Mouse (Mus musculus) ovary, adult 18-20 months (tissue): ENCODE results near the gene Pisd.
"Not testable (repeated sequence)": the region's sequence is repeated elsewhere in the genome, so short reads cannot be mapped to it uniquely, and the experiment has no call there.

ENCODE experiments used
- DNase-seq: peaks from one replicate; pipeline ENCODE4 v3.0.0; 2022; ENCODE audit warnings: low spot score, mixed read lengths

Gene Pisd

DNA sequence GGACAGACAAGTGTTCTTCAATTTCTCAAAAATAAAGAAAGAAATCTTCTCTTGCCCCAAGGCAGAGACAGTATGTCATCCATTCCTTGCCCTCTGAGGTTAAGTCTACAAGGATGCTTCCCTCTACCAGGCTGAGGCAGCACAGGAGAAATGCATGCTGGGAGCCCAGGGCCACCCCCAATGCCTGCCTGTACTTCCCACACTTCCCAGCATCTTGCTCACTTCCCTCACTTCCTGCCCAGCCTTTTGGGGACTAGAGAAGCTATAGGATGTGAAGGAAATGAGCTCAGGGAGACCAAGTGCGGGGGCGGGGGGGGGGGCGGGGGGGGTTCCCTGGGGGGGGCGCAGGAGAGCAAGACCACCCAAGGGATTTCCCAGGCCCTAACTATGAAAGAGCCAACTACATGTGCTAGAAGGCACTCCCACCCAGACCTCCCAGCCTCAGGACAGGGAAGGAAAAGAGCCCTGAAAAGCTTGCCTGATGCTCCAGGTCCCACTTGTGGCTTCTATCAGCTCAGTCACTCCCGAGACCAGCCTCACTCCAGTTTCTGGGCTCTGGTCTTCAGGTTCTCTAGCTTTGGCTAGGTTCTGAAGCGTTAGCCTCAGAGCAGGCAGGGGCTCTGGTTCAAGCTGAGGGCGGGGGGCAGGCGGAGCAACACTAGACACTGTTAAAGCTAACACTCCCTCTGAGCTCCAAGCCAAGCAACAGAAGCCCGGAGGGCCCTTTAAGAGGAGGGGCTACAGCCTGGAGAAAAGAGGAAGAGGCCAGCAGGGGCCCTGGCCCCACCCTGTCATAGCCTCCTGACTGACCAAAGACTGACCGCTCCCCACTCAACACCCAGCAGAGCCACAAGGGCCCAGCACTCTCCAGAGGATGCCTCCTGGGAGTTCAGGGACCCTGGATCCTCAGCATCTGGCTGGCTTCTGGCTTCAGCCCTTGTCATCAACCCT lies 39.5 kb downstream of the Pisd start:
- DNase-seq: peak; percentile 77

DNA sequence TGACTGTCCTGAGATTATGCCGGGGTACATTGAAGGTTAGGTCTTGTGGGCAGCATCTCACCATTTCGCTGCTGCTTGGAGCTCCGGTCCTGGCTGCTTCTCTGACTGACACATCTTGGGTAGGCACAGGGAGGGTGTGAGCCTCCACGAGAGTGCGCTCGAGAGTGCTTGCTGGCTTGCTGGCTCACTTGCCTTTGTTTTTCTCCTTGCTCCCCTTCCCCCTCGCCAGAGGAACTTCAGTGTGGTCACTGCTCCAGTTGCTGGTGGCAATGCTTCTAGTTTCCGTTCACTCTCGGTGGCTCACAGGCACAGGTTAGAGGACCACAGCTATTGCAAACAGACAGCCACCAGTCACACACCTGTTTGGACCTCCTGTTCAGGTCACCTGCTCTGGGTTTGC lies 43.3 kb downstream of the Pisd start:
- DNase-seq: no peak

DNA sequence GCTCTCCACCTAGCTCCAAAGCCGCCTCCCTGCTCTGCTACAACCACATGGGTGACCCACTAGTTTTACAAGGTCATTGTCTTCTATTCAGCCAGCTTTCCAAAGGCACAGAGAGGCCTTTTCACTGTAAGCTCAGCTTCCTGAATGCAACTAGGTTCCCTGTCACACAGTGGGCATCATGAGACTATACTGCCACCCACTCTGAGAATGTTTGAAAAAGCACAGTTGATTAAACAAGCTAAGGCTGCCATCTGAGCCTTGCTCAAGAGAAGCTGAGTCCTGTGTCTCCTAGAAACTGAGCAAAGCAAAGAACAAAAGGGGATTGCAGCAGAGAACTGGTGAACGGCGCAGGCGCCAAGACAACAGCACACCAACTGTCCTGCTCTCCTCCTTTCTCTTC lies 44.1 kb downstream of the Pisd start:
- DNase-seq: not testable (repeated sequence)

DNA sequence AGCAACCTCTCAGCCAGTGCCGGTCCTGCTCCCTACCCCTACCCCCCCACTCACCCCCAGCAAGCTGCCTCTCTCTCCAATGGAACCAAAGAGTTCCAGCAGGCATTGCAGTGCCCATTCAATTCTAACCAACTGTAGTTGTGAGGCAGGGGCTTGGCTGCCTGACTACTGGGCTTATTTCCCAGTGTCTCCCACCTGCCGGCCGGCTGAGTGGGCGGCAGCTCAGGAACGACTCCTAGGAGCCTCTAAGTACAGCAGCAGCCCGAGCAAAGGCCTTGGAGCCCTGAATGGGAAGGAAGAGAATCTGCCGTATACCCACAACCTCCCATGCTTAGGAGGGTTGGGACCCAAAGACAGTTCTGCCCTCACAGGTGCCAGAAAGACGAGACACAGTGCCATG lies 44.6 kb downstream of the Pisd start:
- not testable (repeated sequence) for DNase-seq

DNA sequence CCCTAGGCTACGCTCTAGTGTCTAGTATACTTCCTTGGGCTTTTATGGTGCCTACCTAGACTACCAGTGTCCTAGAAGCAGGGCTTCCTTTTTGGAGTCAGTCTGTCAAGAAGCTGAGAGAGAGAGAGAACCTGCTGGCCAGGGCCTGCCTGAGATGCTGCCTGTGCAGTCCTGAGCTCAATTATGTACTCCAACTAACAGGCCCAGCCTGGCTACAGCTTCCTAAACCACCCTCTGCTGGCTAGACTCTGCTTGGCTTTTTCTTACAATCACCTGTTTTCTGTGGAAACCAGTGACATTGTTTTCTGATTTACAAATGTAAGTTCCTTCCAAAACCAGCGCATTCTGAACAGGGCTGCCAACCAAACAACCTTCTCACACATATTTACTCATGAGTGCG lies 45.3 kb downstream of the Pisd start:
- DNase-seq: no peak

DNA sequence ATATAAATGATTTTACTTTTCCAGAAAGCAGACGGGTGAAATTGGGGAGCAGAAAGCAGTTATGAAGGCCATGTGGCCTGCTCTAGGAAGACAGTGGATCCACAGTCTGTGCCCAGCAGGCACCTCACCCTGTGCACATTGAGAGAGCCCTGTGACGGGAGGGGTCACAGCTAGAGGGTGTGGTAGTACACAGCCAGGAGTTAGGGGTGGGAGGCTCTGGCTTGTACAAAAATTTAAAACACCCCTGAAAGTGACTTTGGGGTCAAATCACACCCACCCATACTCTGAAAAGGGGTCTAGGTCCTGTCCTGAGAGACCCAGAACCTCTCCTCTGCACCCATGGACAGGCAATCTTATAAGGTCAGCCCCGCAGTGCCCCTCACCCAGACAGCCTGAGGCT lies 48.7 kb downstream of the Pisd start:
- DNase-seq: not testable (repeated sequence)

DNA sequence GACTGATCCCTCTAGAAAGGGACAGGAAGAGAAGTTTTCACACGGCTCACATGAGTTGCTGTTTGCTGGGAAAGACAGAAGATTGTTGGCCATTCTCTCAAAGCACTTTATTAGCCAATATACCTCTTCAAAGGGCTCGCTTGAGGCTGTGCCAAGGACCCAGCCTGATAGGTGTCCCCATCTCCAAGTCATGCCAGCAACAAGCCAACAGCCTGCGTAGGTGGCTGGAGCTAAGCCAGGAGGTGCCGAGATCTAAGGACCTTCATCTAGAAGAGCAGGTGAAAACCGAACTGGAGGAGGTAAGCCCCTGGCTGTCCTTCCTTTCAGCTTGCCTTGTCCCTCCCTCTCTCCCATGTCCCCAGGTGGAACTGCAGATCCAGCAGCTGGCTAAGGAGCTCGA lies 49.7 kb downstream of the Pisd start:
- no peak for DNase-seq

DNA sequence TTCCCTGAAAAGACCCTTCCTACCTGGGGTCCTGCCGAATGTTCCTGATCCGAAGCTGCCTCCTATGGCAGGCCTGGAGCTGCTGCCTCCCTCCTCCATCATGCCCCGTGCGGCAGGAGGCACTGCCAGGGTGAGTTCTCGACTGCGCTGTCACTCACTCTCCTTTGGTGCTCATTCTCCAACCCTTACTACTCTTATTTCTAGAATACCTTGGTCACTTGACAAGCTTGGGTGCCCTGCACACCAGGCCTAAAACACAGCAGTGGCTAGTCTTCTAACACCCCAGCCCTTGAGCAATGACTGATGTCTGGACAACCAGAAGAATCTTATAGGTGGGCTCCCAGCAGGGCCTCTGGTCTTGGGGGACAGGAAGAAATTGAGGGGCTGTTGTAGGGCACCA lies 51.6 kb downstream of the Pisd start:
- DNase-seq: not testable (repeated sequence)

DNA sequence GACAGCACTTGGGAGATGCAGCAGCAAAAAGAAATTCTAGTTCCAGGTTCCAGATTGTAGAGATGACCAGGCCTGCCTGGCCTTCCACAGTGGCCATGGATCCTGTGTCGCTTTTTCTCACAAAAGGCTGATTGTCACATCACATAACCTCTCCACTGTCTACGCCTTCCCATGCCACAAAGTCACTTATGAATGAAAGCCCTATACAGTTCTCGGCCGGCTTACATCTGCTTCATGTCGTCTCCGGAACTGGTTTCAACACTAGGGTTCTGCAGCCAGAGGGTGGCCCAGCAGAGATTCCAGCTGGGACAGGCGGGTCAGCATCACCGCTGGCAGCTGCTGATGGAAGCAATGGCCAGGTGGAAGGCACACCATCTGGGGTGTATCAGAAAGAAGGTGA lies 56.6 kb downstream of the Pisd start:
- DNase-seq: no peak

DNA sequence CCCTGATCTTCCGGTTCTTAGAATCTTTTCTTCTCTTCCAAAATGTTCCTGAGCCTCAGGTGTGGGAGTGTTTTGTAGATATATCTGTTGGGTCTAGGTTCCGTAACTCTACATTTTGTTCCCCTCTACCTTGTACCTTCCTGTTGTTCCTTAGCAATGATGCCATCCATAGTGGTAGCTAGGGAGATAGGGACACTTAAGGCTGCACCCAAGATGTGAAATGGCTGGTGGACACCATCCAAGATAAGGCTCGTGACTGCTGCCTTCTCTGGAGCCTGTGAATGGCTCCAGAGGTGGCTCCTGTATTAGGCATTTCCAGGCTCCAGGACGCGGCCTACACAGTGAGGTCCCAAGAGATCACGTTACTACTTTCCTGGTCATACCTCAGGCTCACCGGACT lies 57.1 kb downstream of the Pisd start:
- no peak for DNase-seq

DNA sequence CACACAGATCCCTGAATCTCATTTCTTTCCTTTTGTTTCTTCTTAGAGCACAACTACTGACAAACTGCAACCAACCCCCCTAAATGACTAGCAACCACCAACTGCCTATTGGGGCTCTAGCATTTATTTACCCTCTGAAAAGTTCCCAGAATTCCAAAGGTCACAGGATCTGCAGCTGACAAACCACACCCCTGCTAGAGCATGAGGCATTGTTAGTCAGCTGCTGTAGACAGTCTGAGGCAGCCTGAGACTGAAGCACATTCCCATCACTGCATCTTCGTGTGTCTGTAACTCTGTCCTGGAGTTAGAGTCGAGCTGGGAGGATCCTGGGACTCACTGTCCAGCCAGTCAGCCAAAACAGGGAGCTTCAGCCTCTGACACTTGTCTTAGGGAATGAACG lies 60.0 kb downstream of the Pisd start:
- not testable (repeated sequence) for DNase-seq

DNA sequence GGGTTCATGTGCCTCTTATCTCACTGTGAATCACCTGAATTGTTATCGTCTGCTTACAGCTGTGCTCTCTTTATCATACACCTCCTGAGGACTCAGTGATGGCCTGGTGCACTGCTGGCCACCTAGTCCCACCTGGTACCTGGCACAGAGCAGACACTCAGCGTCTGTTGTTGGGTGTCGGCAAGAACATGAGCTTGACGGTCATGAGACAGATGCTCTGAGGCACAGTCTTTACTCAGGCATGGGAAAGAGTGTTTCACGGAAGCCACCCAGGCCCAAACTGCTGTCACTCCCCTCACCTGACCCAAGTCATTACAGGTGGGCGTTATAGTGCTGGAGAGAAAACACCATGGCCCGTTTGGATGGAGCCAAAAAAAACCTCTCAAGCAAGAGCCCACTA lies 61.5 kb downstream of the Pisd start:
- DNase-seq: no peak

DNA sequence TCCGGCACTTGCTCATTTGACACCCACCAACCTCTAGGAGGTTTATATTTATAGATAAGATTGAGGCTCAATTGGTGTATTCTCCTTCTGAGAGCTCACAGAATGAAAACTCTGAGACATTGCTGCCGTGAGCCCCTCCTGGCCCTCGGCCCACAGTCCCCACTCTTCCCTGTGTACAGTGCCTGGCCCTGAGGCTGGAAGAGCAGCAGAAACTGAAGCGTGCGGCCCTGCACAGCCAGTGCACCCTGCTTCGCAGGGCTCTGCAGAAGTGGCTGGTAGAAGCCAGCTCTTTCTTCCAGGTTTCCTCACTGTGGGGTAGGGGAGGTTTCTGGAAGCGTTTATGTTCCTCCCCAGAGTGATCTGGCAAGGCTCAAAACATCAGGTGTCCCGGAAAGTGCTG lies 62.7 kb downstream of the Pisd start:
- not testable (repeated sequence) for DNase-seq

DNA sequence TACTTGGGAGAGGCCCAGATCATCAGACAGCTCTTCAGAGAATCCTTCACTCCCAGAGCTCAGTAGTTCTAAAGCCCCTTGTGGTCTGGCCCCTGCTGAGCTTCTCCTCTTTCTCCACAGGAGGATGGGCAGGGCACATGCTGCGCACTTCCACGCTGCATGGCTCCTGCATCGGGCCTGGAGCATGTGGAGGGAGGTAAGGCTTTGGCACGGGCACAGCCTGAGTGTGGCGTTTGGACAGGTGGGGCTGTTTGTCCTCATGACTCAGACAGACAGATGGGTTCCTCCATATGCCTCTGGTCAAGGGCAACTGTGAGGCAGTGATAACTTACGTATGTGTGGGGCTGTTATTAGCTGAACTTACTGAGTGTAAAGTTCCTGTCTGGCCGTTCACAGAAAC lies 63.2 kb downstream of the Pisd start:
- no peak for DNase-seq

DNA sequence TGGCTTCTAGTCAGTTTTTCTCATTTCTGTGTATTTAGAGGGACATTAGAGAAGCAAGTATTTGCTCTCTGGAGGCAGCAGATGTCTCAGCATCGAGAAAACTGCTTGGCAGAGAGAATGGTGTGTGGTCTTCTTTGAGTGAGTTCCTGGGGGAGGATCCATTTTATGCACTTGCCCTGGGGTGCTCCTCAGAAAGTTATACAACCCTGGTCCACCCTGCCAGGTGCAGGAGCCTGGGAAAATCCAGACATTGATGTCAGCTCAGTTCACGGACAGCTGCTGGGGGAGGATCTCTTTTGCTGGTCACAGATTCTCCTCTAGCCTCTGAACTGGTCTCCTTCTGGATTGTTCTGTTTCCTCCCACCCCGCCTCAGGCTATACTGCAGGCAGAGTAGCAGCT lies 64.1 kb downstream of the Pisd start:
- DNase-seq: no peak

DNA sequence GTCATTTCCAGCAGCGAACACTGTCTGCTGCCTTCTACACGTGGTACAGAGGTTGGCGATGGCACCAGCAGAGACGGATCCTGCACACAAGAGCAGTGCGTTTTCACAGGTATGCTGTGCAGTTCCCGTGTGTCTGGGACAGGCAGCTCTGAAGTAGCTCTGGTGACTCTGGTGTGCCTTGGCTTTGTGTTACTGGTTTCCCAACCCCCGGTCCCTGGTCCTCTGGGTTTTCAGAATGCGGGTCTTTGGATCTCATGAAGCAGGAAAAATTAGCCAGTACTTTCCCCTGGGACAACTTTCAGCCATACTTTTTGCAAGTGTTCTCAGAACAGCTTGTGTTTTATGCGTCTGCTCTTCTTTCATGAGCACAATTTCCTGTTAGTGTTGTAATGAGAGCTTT lies 65.0 kb downstream of the Pisd start:
- DNase-seq: no peak

DNA sequence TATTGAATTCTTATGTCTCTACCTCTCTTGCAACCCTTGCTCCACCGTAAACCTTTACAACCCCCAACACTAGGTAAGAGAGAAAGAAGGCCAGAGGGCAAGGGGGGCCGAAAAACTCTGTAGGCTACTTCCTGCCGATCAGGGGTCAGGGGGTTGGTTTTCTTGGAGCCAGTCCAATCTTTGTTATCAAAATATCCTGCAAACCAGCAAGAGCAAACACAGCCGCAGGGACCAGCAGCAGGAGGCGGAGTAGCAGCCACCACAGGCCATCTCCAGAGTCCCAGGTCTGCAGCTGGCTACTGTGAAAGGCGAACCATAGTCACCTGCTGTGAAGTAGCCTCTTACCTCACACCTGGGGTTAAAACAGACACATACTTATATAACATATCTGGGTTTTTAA lies 66.5 kb downstream of the Pisd start:
- DNase-seq: no peak

DNA sequence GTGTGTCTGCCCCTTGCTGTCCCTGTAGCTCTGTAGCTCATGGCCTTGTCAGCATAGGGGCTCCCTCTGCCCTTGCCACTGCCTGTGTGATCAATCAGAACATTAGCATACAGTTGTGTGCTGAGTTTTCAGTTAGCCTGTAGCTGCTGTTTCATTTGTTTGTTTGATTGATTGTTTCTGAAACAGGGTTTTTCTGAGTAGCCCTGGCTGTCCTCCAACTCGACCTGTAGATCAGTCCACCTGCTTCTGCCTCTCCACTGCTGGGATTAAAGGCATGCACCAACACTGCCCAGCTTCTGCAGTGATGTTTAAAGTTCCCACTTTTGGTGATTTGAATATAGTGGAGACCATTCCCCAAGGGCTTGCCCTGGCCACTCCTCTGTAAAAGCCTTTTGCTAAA lies 67.7 kb downstream of the Pisd start:
- DNase-seq: no peak

DNA sequence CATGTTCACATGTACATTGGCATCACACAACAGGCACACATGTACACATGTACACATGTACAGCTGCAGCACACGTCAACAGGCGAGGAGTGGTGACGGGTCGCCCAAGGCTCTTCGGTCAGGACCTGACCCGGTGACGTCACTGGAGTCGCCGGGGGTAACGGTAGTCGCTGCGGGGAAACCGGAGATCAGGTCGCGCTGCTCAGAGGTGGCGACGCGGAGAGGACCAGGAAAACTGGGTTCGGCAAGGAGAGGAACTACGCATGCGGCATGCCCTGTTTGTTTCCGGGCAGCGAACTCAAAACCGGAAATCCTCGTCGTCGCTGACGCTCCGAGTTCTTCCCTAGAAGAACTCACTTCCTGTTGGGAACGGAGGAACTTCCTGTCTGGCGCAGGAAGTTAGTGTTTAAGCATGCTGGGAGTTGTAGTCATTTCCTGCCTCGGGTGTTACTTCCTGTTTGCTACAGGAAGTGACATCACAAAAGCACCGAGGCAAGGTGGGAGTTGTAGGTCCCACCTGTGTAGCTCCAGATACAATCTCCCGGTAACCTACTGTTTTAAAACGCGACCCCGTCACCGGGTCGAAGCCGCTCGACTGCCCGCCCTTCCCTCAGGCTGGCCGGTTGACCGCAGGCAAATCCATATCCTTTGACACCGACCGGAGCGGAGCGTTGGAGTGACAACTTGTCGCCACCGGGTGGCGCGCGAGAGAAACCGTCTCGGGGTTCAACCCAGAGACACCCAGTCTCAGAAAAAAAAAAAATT lies 71.6 kb downstream of the Pisd start:
- DNase-seq: peak; percentile 91

DNA sequence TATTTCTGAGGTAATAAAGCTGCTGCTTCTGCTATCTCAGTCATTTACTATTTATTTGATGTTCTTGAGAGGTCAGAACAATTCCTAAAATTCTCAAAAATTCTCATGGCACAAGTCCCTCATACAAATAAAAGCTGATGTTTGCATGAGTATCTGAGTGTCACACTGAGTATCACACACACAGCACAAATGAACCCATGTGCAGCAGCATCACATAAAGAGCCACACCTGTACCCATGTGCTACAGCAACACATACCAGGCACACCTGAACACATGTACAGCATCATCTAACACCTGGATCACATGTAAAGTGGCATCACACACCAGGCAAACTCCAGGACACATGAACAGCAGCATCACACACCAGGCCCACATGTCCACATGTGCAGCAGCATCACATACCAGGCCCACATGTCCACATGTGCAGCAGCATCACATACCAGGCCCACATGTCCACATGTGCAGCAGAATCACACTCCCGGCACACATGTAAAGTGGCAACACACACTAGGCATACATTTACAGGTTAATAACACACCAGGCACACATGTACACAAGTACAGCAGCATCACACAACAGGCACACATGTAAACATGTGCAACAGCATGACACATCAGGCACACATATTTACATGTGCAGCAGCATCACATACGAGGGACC lies 72.3 kb downstream of the Pisd start:
- DNase-seq: no peak

DNA sequence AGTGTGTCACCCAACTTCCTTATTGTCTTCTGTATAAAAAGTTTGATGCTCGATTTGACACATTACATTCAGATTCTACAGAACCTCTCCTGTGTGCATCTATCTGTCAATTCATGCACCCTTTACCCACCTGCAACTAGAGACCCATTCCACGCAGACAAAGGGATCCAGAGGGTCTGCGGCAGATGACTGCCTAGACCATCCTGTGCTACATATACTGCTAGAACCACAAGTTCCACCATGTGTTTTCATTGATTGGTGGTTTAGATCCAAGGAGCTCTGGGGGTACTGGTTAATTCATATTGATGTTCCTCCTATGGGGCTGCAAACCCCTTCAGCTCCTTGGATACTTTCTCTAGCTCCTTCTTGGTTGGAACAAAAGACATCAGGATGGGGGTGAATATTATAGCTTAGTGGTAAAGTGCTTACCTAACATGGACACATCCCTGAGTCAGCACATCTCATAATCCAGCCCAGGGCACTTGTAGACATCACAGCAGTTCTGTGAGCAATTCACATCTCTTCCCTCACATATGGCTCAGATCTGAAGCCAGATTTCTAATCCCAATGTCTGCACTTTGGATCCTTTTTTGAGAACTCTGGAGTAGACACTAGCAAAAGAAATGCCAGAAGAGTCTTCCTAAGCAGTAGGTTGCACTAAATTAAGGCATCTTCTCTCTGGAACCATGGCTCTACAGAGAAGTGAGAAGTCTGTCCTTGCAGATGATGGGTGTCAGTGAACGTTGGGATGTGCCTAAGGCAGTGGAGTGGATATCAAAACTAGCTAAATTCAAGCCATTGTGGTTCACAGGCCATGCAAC lies 73.0 kb downstream of the Pisd start:
- DNase-seq: no peak

DNA sequence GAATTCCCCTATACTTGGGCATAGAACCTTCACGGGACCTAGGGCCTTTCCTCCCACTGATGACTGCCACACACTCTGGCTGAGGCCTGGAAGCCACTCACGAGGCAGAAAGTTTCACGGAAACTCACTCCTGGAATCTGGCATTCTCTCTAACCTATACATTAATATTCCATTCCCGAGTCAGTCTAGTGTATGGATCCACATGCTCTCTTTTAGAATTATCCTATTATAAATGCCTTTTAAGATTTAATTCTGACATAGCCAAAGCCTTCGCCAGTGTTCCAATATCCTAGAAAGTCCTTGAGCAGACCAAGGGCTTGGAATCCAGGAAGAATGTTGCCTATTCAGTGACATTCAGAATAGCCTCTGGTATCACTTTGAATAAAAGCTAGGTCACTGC lies 74.0 kb downstream of the Pisd start:
- no peak for DNase-seq
